Mouse (Mus musculus) heart, postnatal 4 days (tissue): Measurements from ENCODE around the gene Mydgf. TPM values are rescaled to one million over a fixed set of nuclear protein-coding genes. Genes with fewer than 3 reads are reported as not detected.
A peak's percentile ranks its signal among the peaks of the same experiment; 100 is the strongest.

Experiments
- DNase-seq: peaks from one replicate; pipeline ENCODE4 v3.0.0; 2021
- total RNA-seq, 2 experiments: library from RNA; stranded (reverse); gene quantifications; 2 replicates each; pipeline ENCODE4 v1.2.3; 2021

Mydgf gene
- total RNA-seq, result 10 to 100 TPM; 43.4 to 48.8 TPM

DNA sequence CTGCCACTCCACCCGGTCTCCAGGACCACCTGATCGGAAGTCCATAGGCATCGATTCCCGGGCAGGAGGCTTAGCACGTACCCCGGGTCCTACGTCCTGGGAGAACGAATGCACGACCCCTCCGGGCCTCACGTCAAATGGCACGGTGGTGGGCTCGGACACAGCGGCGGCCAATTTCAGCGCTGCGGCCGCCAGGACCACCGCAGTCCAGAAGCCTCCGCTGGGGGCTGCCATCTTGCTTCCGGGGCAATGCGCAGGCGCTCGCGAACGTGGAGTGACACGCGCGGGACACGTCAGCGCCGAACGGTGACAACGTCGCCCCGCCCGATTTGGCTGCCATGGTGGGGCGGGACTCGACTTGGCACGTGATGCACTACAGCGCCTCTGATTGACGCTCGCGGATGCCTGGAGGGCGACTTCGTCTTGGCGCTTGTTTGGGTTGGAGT lies at the start of gene Mydgf:
TSS of gene Mydgf (minus strand) at position 263 of the 446 bp plus-strand sequence.
- DNase-seq, result peak; percentile 98

DNA sequence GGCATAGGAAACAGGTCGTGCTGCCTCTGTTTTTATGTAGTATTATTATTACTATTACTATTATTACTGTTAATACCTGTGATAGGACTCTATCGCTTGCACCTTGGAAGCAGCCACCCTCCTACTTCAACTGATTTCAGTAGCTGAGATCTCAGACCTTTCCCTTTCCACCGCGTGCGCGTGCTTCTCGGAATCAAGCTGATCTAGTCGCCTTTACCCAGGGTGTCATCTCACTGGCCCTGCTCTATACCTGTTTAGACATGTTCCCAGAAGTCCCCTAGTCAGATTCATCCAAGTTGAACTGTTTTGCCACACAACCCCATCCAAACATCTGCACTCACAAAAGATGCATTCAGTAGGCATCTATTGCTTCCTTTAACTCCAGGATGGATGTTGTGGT lies 49.7 kb upstream of the Mydgf start:
- DNase-seq, result no peak

GRCm38 (mm10) chr17:56229943-56230342 lies 46.2 kb upstream of the Mydgf start:
- no peak for DNase-seq

GRCm38 (mm10) chr17:56226566-56226965 lies 42.8 kb upstream of the Mydgf start:
- no peak for DNase-seq

DNA sequence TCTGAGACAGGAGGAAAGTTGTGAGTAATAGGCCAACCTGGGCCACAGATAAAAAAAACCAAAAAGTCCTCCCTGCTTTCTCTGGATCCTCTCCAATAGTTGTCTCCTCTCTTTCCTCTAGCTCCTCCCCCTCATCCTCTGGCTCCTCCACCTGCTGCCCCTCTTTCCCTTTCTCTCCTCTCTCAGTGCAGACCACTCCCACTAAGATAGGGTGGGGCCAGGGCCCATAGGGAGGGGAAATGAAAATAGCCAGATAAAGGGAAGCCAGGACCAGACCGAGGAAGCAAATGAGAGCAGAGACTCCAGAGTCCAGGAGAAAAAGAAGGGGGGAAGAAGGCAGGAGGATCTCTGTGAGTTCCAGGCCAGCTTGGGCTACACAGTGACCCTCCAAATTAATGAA lies 41.2 kb upstream of the Mydgf start:
- DNase-seq, result no peak

GRCm38 (mm10) chr17:56219805-56220204 lies 36.1 kb upstream of the Mydgf start:
- peak; percentile 63 for DNase-seq

- DNase-seq, result no peak
Observed at GRCm38 (mm10) chr17:56219251-56219650, 35.5 kb upstream of the Mydgf start.

- DNase-seq, result peak; percentile 90
Observed at GRCm38 (mm10) chr17:56218377-56219191, 34.9 kb upstream of the Mydgf start, which contains the start of gene Dpp9. Gene Dpp9, minus strand, starts transcription at chr17:56218905.

GRCm38 (mm10) chr17:56217670-56218069 lies 34.0 kb upstream of the Mydgf start:
- no peak for DNase-seq

GRCm38 (mm10) chr17:56214229-56214628 lies 30.5 kb upstream of the Mydgf start:
- no peak for DNase-seq

DNA sequence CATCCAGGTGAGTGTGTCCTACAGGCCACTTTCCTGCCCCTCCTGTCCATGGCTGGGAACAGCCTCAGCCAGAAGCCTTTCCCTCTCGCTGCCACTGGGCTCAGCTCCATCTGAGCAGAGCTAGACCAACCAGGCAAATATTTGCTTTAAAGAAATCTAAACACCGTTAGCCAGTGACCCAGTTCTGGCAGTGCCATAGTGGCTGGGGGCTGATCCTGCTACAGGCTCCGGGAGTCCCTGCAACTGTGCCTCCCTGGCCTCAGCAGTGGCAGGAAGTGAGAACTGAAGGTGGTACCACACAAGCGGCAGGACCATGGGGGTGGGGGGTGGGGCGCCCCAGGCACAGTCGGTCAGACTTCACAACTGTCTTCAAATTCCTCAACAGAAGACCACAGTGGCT lies 29.0 kb upstream of the Mydgf start:
- no peak for DNase-seq

DNA sequence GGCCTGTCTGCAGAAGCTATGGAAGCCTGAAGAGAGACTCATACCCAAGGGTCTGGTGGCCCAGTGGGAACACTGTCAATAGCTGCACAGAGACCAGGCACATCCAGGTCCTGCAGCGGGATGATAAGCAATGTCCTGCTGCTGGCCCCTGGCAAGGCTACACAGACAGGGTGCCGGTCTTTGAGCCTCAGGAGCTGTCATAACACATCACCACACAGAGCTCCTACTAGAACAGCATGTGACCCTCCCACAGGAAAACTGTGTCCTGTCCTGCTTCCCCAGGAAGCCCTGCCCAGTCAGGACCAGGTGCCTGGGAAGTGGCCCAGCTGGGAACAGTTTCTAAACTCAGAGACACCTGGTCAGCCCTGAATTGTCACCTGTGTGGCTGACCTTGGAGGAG lies 27.4 kb upstream of the Mydgf start:
- DNase-seq, result no peak

DNA sequence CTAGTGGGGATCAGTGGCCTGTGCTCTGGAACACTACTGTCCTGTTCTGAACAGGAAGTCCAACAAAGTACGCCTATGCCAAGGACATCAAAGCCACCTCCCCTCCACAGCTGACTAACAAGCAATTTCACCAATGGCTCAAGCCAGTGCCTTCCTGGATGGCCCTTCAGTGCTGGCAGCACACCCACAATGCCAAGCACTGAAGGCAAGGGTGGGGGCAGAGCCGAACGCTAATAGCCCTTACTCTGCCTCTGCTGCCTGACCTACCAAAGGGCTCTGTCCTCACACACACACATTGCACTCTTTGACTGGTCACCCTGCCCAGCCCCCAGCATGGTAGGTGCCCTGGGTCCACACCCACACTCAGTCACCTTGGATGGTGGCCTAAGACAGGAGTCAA lies 25.1 kb upstream of the Mydgf start:
- DNase-seq, result no peak

DNA sequence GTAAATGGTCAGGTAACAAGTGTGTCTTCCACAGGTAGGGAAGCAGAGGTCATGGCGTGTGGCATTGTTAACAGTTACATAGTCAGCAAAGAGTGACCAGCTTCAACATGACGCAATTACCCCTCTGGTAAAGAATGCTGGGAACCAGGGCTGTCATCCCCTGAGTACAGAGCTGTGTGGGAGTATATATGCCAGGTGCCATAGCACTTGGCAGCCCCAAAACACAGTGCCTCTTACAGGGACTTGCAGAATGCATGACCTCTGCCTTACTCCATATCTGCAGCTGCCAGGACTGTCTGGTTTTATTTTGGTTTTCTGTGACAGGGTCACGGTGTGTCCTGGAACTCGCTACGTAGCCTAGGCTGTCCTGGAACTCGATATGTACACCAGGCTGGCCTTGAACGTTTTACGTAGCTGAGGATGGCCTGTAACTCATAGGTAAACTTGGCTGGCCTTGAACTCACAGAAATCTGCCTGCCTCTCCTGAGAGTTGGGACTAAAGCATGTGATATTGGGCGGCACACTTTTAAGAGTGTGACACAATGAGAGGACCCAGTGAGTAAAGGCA lies 24.3 kb upstream of the Mydgf start:
- DNase-seq, result no peak

GRCm38 (mm10) chr17:56206986-56207674 lies 23.4 kb upstream of the Mydgf start:
- no peak for DNase-seq

GRCm38 (mm10) chr17:56206276-56206884 lies 22.7 kb upstream of the Mydgf start:
- DNase-seq, result no peak

DNA sequence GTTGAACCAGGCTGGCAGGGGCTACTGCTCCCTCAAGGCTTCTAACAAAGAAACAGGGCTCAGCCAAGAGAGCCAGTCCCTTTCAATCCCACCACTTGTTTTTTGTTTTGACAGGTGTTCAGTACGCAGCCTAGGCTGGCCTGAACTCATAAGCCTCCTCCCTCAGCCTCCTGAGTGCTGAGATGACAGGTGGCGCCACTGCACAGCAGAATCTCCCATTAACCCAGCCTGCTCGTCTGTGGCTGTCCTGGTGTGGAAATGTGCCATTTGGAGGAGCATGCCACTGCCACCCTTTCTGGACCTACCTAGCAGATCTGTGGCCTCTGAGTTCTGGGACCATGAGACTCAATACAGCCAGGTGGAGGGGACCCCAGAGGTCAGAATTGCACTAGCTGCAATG lies 20.0 kb upstream of the Mydgf start:
- no peak for DNase-seq

DNA sequence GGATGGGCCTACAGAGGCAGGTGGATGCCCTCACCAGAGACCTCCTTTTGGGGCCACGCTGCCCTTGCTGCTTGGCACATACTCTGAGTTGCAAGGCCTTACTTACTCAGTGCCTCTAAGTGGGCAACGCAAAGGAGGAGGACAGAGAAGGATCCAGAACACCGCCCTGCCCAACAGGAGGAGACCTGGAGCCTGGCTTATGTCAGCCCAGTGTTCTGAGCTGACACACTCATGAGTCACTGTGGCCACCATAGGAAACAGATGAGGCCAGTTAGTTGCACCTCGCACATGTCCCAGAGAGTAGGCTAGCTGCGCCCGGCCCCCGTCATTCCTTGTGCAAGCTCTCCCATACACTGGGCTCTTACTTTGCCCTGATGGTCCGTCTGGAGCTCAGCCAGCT lies 18.8 kb upstream of the Mydgf start:
- no peak for DNase-seq

GRCm38 (mm10) chr17:56201642-56202041 lies 17.9 kb upstream of the Mydgf start:
- DNase-seq, result no peak

GRCm38 (mm10) chr17:56200586-56200985 lies 16.9 kb upstream of the Mydgf start:
- DNase-seq, result no peak

DNA sequence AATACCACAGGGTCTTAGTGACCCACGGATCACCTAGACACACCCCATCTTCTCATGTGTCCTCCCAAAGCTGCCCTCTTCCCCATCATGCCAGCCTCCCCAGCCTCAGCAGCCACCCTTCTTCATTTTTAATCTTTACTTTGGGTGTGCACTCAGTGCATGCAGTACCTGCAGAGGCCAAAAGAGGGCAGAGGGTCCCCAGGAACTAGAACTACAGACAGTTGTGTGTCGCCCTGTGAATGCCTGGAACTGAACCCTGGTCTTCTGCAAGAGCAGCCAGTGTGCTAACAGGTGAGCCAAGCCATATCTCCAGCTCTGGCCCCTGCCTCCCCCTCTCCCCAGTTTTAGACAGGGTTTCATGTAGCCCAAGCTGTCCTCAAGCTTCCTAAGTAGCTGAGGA lies 13.1 kb upstream of the Mydgf start:
- DNase-seq, result no peak

GRCm38 (mm10) chr17:56194765-56195164 lies 11.0 kb upstream of the Mydgf start:
- no peak for DNase-seq

GRCm38 (mm10) chr17:56194357-56194756 lies 10.6 kb upstream of the Mydgf start:
- DNase-seq, result no peak
